Mouse (Mus musculus) ZHBTc4 (cell line): ENCODE measurements around the gene Klhl11.

Experiments used
- DNase-seq: peaks from one replicate; pipeline ENCODE4 v3.0.0-alpha.2; 2011; ENCODE audit warnings: low read depth, low spot score

Gene Klhl11

DNA sequence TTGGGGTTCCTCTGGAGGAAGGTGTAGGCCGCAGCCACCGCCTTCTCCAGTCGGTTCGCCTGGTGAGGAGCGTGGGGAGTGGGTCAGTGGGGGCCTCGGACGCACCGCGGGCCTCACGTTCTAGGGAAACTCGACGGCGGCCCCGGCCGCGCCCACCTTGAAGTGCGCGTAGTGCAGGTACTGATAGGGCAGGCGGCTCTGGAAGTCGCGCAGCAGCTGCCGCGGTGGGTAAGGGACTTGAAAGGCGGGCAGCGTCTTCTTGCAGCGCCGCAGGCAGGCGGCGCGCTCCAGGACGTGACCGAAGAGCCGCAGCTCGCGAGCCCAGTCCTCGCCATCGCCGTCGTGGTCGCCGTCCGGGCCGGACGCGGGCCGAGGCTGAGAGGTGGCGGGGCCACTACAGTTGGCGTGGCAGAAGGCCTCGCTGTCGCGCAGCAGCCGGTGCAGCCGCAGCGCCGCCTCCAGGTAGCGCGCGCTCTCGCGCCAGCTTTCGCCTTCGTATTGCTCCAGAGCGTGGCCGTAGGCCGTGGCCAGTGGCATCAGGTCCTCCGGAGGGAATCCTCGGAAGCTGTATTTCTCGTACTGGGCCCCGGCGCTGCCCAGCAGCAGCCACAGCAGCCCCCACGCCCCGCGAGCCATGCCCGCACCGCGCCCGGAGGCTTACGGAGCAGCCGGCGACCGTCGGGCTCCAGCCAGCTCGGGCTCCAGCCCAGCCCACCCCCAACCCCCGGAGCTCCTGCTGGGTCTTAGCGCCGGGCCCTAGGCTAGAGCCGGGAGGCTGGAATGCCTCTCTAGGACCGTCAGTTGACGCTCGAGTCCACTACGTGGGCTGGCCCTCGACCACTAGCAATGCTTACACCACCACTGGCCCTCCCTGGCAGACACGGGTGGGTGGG, 58.3 kb downstream of the Klhl11 start, which contains the start of gene P3h4:
Gene P3h4, minus strand, starts transcription at position 816 of the 893 bp plus-strand sequence.
- peak; percentile 88 for DNase-seq

DNA sequence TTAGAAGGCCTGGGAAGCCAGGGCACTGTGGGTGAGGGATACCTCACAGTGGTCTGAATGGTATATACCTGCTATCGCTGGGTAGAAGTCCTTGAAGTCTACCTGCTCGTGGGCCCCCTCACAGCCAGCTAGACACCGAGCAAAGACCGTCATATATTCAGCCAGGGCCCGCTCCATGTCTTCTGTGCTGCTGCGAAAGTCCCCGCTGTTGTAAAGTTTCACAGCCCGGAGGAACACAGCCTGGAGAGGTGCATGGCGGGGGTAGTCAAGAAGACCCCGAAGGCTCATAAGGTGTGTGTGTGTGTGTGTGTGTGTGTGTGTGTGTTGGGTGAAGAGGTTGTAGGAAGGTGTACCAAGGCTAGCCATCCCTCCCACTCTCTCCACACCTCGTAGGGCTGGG, 59.0 kb downstream of the Klhl11 start:
- no peak for DNase-seq
